In genomic region chr15:102105764-102106730, GRCm38 (mm10) we compare ENCODE assay signal across 8 mouse cellular contexts. TPM values are rescaled to one million over a fixed set of nuclear protein-coding genes. Genes with fewer than 3 reads are reported as not detected.
DNase-seq lines count a peak whose midpoint lies in the region; ATAC-seq lines count a peak whose summit lies in the region.

No protein-coding gene starts in this region.

- H3K9me3 ChIP-seq in megakaryocyte, embryonic 14.5 days, result no peaks in the 10 kb centered on the region
- no peaks in the 10 kb centered on the region for H3K9me3 ChIP-seq in hindbrain, embryonic 10.5 days
- no peaks in the 10 kb centered on the region for H3K9me3 ChIP-seq in limb, embryonic 15.5 days
- H3K9me3 ChIP-seq in stomach, embryonic 14.5 days (ENCODE audit: control insufficient read depth, low read depth, low read length), result no peaks in the 10 kb centered on the region

- H3K9ac ChIP-seq in limb, embryonic 15.5 days, result 0 out of 2 replicates have a peak overlapping the region, but pooled peaks have one; percentile 7
- no peak overlapping the region for H3K9ac ChIP-seq in stomach, embryonic 14.5 days (replicated peaks; ENCODE audit: low read depth, low read length)

- no peak overlapping the region for H3K27ac ChIP-seq in hindbrain, embryonic 10.5 days
- H3K27ac ChIP-seq in limb, embryonic 15.5 days, result peak overlapping the region; percentile 99
- no peak overlapping the region for H3K27ac ChIP-seq in stomach, embryonic 14.5 days (ENCODE audit: low read length)

- peak overlapping the region; percentile 62 for H3K4me3 ChIP-seq in megakaryocyte, embryonic 14.5 days (replicated peaks)
- peak overlapping the region; percentile 48 for H3K4me3 ChIP-seq in hindbrain, embryonic 10.5 days
- peak overlapping the region; percentile 57 for H3K4me3 ChIP-seq in limb, embryonic 15.5 days
- no peak overlapping the region for H3K4me3 ChIP-seq in stomach, embryonic 14.5 days (ENCODE audit: low read depth, low read length)

- H3K27me3 ChIP-seq in megakaryocyte, embryonic 14.5 days (replicated peaks), result peaks cover 69% of the 10 kb centered on the region
- peaks cover 75% of the 10 kb centered on the region for H3K27me3 ChIP-seq in hindbrain, embryonic 10.5 days (ENCODE audit: insufficient read depth, poor library complexity, severe bottlenecking)
- H3K27me3 ChIP-seq in limb, embryonic 15.5 days, result no peaks in the 10 kb centered on the region
- no peaks in the 10 kb centered on the region for H3K27me3 ChIP-seq in stomach, embryonic 14.5 days (ENCODE audit: control insufficient read depth, insufficient read depth, low read length)

- peak overlapping the region; percentile 67 for H3K4me2 ChIP-seq in limb, embryonic 15.5 days
- peak overlapping the region; percentile 25; the same call in 1 of the 2 replicates for H3K4me2 ChIP-seq in stomach, embryonic 14.5 days (replicated peaks; ENCODE audit: low read depth, low read length)

- WGBS in hindbrain, embryonic 10.5 days, result 29% methylated on average over 18 of the region's 18 CpGs
- 34% methylated on average over 18 of the region's 18 CpGs for whole genome bisulfite sequencing in limb, embryonic 15.5 days
- WGBS in stomach, embryonic 14.5 days, result 33% methylated on average over 18 of the region's 18 CpGs

- peak; percentile 26 for DNase-seq in hindbrain, embryonic 10.5 days (ENCODE audit: low spot score)
- DNase-seq in left cerebral cortex, adult 18-20 months (ENCODE audit: low spot score in 2 of 2), result no peak
- no peak for DNase-seq in urinary bladder, postnatal 36 days (ENCODE audit: low spot score in 2 of 2)

- no peak for ATAC-seq in megakaryocyte, adult 5-6 weeks (ENCODE audit: poor library complexity, severe bottlenecking)
- ATAC-seq in common myeloid progenitor, adult 5-6 weeks (replicated peaks; ENCODE audit: low read depth, poor library complexity, severe bottlenecking), result 0 out of 2 replicates have a peak, but pooled peaks have one; percentile 19
- peak; percentile 42 for ATAC-seq in limb, embryonic 15.5 days (ENCODE audit: insufficient number of reproducible peaks, low FRiP score, low TSS enrichment, low read depth)
- ATAC-seq in stomach, embryonic 14.5 days (ENCODE audit: insufficient number of reproducible peaks, insufficient read depth, low FRiP score, low read depth), result no peak

- peaks cover 90% of the 10 kb centered on the region for H3K4me1 ChIP-seq in megakaryocyte, embryonic 14.5 days
- peaks cover 83% of the 10 kb centered on the region for H3K4me1 ChIP-seq in hindbrain, embryonic 10.5 days (replicated peaks)
- peaks cover 89% of the 10 kb centered on the region for H3K4me1 ChIP-seq in limb, embryonic 15.5 days
- H3K4me1 ChIP-seq in stomach, embryonic 14.5 days (ENCODE audit: control insufficient read depth, insufficient read depth, low read length), result peaks cover 60% of the 10 kb centered on the region

- H3K36me3 ChIP-seq in megakaryocyte, embryonic 14.5 days (replicated peaks; ENCODE audit: low read length), result no peaks in the 10 kb centered on the region
- H3K36me3 ChIP-seq in hindbrain, embryonic 10.5 days, result peaks cover 9% of the 10 kb centered on the region; the same call in 1 of the 2 replicates
- H3K36me3 ChIP-seq in limb, embryonic 15.5 days, result peaks cover 56% of the 10 kb centered on the region
- H3K36me3 ChIP-seq in stomach, embryonic 14.5 days (ENCODE audit: control insufficient read depth, insufficient read depth, low read length), result peaks cover 42% of the 10 kb centered on the region

RNA-seq across cellular contexts. Expression of gene Tns2, which starts 5.8 kb away (rescaled TPM):
- polyA plus RNA-seq in megakaryocyte, embryonic 14.5 days (2012; ENCODE audit: insufficient read depth, low replicate concordance), result 0.43 TPM in 1 of 2 replicates, not detected in the other
- total RNA-seq in megakaryocyte, adult 5-6 weeks (2015), result 0.32 and 1.9 TPM in 2 replicates
- 0.07 TPM in 1 of 2 replicates, not detected in the other for total RNA-seq in megakaryocyte, adult 5-6 weeks (2017)
- total RNA-seq in common myeloid progenitor, adult 5-6 weeks (2017), result not detected in 2 replicates
- 11.8 and 13.8 TPM in 2 replicates for polyA plus RNA-seq in hindbrain, embryonic 10.5 days (2016; fragmentation: Nextera tagmentation; extraction: Ambion mirVana)
- polyA plus RNA-seq in limb, embryonic 15.5 days (2015; fragmentation: Nextera tagmentation; extraction: Ambion mirVana), result 47.5 and 48.6 TPM in 2 replicates
- polyA plus RNA-seq in stomach, embryonic 14.5 days (2014; fragmentation: Nextera tagmentation; extraction: Ambion mirVana), result 42.6 and 48.5 TPM in 2 replicates
- 10 to 100 TPM; 16.0 to 21.8 TPM for total RNA-seq in left cerebral cortex, adult 18-20 months (2021)

RNA-seq across cellular contexts. Expression of gene Spryd3, which starts 30.0 kb away (rescaled TPM):
- polyA plus RNA-seq in megakaryocyte, embryonic 14.5 days (2012; ENCODE audit: insufficient read depth, low replicate concordance), result 9.5 and 25.9 TPM in 2 replicates
- 6.1 and 7.5 TPM in 2 replicates for total RNA-seq in megakaryocyte, adult 5-6 weeks (2015)
- total RNA-seq in megakaryocyte, adult 5-6 weeks (2017), result 20.6 and 22.6 TPM in 2 replicates
- 9.7 and 15.5 TPM in 2 replicates for total RNA-seq in common myeloid progenitor, adult 5-6 weeks (2017)
- 14.6 and 17.6 TPM in 2 replicates for polyA plus RNA-seq in hindbrain, embryonic 10.5 days (2016; fragmentation: Nextera tagmentation; extraction: Ambion mirVana)
- 33.4 and 35.4 TPM in 2 replicates for polyA plus RNA-seq in limb, embryonic 15.5 days (2015; fragmentation: Nextera tagmentation; extraction: Ambion mirVana)
- 15.2 and 16.7 TPM in 2 replicates for polyA plus RNA-seq in stomach, embryonic 14.5 days (2014; fragmentation: Nextera tagmentation; extraction: Ambion mirVana)
- 100 to 1,000 TPM; 153 to 163 TPM for total RNA-seq in left cerebral cortex, adult 18-20 months (2021)

RNA-seq across cellular contexts. Expression of gene Eif4b, which starts 32.5 kb away (rescaled TPM):
- polyA plus RNA-seq in megakaryocyte, embryonic 14.5 days (2012; ENCODE audit: insufficient read depth, low replicate concordance), result 18.2 and 102 TPM in 2 replicates
- total RNA-seq in megakaryocyte, adult 5-6 weeks (2015), result 78.2 and 82.3 TPM in 2 replicates
- 199 and 204 TPM in 2 replicates for total RNA-seq in megakaryocyte, adult 5-6 weeks (2017)
- total RNA-seq in common myeloid progenitor, adult 5-6 weeks (2017), result 452 and 502 TPM in 2 replicates
- 80.4 and 122 TPM in 2 replicates for polyA plus RNA-seq in hindbrain, embryonic 10.5 days (2016; fragmentation: Nextera tagmentation; extraction: Ambion mirVana)
- polyA plus RNA-seq in limb, embryonic 15.5 days (2015; fragmentation: Nextera tagmentation; extraction: Ambion mirVana), result 103 and 111 TPM in 2 replicates
- polyA plus RNA-seq in stomach, embryonic 14.5 days (2014; fragmentation: Nextera tagmentation; extraction: Ambion mirVana), result 129 and 134 TPM in 2 replicates
- 100 to 1,000 TPM; 173 to 179 TPM for total RNA-seq in left cerebral cortex, adult 18-20 months (2021)

RNA-seq across cellular contexts. Expression of gene Igfbp6, which starts 38.1 kb away (rescaled TPM):
- 1.2 TPM in 1 of 2 replicates, not detected in the other for polyA plus RNA-seq in megakaryocyte, embryonic 14.5 days (2012; ENCODE audit: insufficient read depth, low replicate concordance)
- total RNA-seq in megakaryocyte, adult 5-6 weeks (2015), result 1.3 TPM in 1 of 2 replicates, not detected in the other
- total RNA-seq in megakaryocyte, adult 5-6 weeks (2017), result not detected in 2 replicates
- not detected in 2 replicates for total RNA-seq in common myeloid progenitor, adult 5-6 weeks (2017)
- 0.20 TPM in 1 of 2 replicates, not detected in the other for polyA plus RNA-seq in hindbrain, embryonic 10.5 days (2016; fragmentation: Nextera tagmentation; extraction: Ambion mirVana)
- 17.5 and 24.6 TPM in 2 replicates for polyA plus RNA-seq in limb, embryonic 15.5 days (2015; fragmentation: Nextera tagmentation; extraction: Ambion mirVana)
- 12.4 and 13.1 TPM in 2 replicates for polyA plus RNA-seq in stomach, embryonic 14.5 days (2014; fragmentation: Nextera tagmentation; extraction: Ambion mirVana)
- total RNA-seq in left cerebral cortex, adult 18-20 months (2021), result 10 to 100 TPM; 60.2 to 61.6 TPM

RNA-seq across cellular contexts. Expression of gene Soat2, which starts 44.3 kb away (rescaled TPM):
- 0.76 and 3.6 TPM in 2 replicates for polyA plus RNA-seq in megakaryocyte, embryonic 14.5 days (2012; ENCODE audit: insufficient read depth, low replicate concordance)
- total RNA-seq in megakaryocyte, adult 5-6 weeks (2015), result 0.78 and 0.82 TPM in 2 replicates
- 0.89 and 1.1 TPM in 2 replicates for total RNA-seq in megakaryocyte, adult 5-6 weeks (2017)
- 3.3 and 6.3 TPM in 2 replicates for total RNA-seq in common myeloid progenitor, adult 5-6 weeks (2017)
- polyA plus RNA-seq in hindbrain, embryonic 10.5 days (2016; fragmentation: Nextera tagmentation; extraction: Ambion mirVana), result 0.35 and 0.38 TPM in 2 replicates
- polyA plus RNA-seq in limb, embryonic 15.5 days (2015; fragmentation: Nextera tagmentation; extraction: Ambion mirVana), result 0.61 and 0.81 TPM in 2 replicates
- polyA plus RNA-seq in stomach, embryonic 14.5 days (2014; fragmentation: Nextera tagmentation; extraction: Ambion mirVana), result 2.1 and 2.2 TPM in 2 replicates
- total RNA-seq in left cerebral cortex, adult 18-20 months (2021), result under 1 TPM in 1 of 2 experiments, not detected in 1; 0.30 TPM

Comparison
In these comparisons a context has a peak if more than half of its experiments do, and no peak if none do; other contexts are left out.
1. ATAC-seq: peak in common myeloid progenitor, adult 5-6 weeks (single experiment) and limb, embryonic 15.5 days (single experiment); none in megakaryocyte, adult 5-6 weeks (single experiment) and stomach, embryonic 14.5 days (single experiment).